Mouse (Mus musculus): Measurements from ENCODE around the gene Scyl3. TPM values are rescaled to one million over a fixed set of nuclear protein-coding genes. Genes with fewer than 3 reads are reported as not detected.

Scyl3 gene
- total RNA-seq, 1 experiment: 13.0 TPM

DNA sequence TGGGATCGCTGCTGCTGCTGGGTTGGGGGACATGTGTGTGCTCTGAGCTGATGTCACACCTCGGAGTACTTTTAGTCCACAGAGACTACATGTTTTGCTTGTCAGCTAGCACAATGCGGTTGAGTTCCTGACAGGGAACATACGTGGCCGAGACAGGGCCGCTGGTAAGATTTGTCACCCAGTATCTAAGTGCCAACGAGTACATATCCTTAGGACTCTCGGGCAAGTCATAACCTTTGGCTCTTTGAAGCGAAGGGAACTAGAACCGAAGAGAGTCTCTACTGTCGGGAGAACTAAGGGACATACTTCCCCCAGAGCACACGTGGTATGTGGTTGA, 1.5 kb downstream of the Scyl3 start:
- peaks cover 0 to 12% of the 10 kb centered on the region in 2 experiments; a peak in 3 of 4 replicates for H3K4me1 ChIP-seq (ENCODE audit: control insufficient read depth in 2 of 2, insufficient read depth in 2 of 2, low read length in 2 of 2, poor library complexity in 1 of 2)
- peaks cover 3% of the 10 kb centered on the region for H3K36me3 ChIP-seq (ENCODE audit: control insufficient read depth, insufficient read depth, low read length, poor library complexity, severe bottlenecking)
- H3K4me3 ChIP-seq (ENCODE audit: insufficient read depth in 1 of 2, low read depth in 1 of 2, low read length in 2 of 2, poor library complexity in 1 of 2, severe bottlenecking in 1 of 2): peak overlapping the region; percentile 90 to 97
- H3K9ac ChIP-seq (ENCODE audit: insufficient read depth, low read depth, low read length, poor library complexity, severe bottlenecking): peak overlapping the region; percentile 98
- TF ChIP-seq HCFC1 (IDR thresholded peaks at IDR 0.05; ENCODE audit: borderline replicate concordance, insufficient read depth, low read length) (no peak), CHD2 (IDR thresholded peaks at IDR 0.05; ENCODE audit: low read depth, low read length) (no peak), MAFK (IDR thresholded peaks at IDR 0.05; ENCODE audit: insufficient read depth, low read depth, low read length) (no peak), ZNF384 (IDR thresholded peaks at IDR 0.05; ENCODE audit: low read depth, low read length) (no peak), ZC3H11A (IDR thresholded peaks at IDR 0.05; ENCODE audit: borderline replicate concordance, low read depth, low read length) (no peak)
- peak overlapping the region; percentile 3; the same call in 1 of the 2 replicates for H3K27ac ChIP-seq (ENCODE audit: insufficient read depth, low read depth, low read length, poor library complexity, severe bottlenecking)
- in situ Hi-C loops (cut with MboI; ENCODE audit: low sequenced_read_pairs in 2 of 2, unreplicated experiment in 2 of 2): no loop called here
- no peaks in the 10 kb centered on the region for H3K9me3 ChIP-seq (ENCODE audit: control insufficient read depth, insufficient read depth, low read depth, low read length)
- peak; percentile 16 for DNase-seq (ENCODE audit: low read depth, low spot score)

- Histone ChIP-seq H3K4me3 (ENCODE audit: insufficient read depth in 1 of 2, low read depth in 1 of 2, low read length in 2 of 2, poor library complexity in 1 of 2, severe bottlenecking in 1 of 2) (no peak overlapping the region), H3K36me3 (ENCODE audit: control insufficient read depth, insufficient read depth, low read length, poor library complexity, severe bottlenecking) (peaks cover 9% of the 10 kb centered on the region), H3K4me1 (ENCODE audit: control insufficient read depth in 2 of 2, insufficient read depth in 2 of 2, low read length in 2 of 2, poor library complexity in 1 of 2) (peaks cover 0 to 12% of the 10 kb centered on the region in 2 experiments; a peak in 3 of 4 replicates), H3K9me3 (ENCODE audit: control insufficient read depth, insufficient read depth, low read depth, low read length) (no peaks in the 10 kb centered on the region), H3K9ac (ENCODE audit: insufficient read depth, low read depth, low read length, poor library complexity, severe bottlenecking) (0 out of 2 replicates have a peak overlapping the region, but pooled peaks have one; percentile 10), H3K27ac (ENCODE audit: insufficient read depth, low read depth, low read length, poor library complexity, severe bottlenecking) (no peak overlapping the region)
- no peak for DNase-seq (ENCODE audit: low read depth, low spot score)
- TF ChIP-seq CHD2 (IDR thresholded peaks at IDR 0.05; ENCODE audit: low read depth, low read length) (no peak), HCFC1 (IDR thresholded peaks at IDR 0.05; ENCODE audit: borderline replicate concordance, insufficient read depth, low read length) (no peak), ZNF384 (IDR thresholded peaks at IDR 0.05; ENCODE audit: low read depth, low read length) (no peak), ZC3H11A (IDR thresholded peaks at IDR 0.05; ENCODE audit: borderline replicate concordance, low read depth, low read length) (no peak), MAFK (IDR thresholded peaks at IDR 0.05; ENCODE audit: insufficient read depth, low read depth, low read length) (no peak)
- in situ Hi-C loops (cut with MboI; ENCODE audit: low sequenced_read_pairs in 2 of 2, unreplicated experiment in 2 of 2): no loop called here
Measured at GRCm38 (mm10) chr1:163931801-163932200, 2.9 kb downstream of the Scyl3 start.

DNA sequence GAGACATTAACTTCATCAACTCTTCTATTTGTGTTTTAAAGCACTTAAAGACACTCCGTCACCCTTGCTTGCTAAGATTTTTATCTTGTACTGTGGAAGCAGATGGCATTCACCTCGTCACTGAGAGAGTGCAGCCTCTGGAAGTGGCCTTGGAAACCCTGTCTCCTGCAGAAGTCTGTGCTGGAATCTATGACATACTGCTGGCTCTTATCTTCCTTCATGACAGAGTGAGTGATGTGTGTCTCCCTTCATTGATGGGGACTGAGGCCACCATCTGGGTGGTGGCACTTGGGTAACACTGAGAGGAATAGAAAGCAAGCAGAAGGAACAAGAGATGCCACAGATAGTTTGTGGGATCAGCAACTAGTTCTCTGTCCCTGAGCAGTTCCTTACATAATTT, 5.7 kb downstream of the Scyl3 start:
- Histone ChIP-seq H3K4me3 (ENCODE audit: insufficient read depth in 1 of 2, low read depth in 1 of 2, low read length in 2 of 2, poor library complexity in 1 of 2, severe bottlenecking in 1 of 2) (no peak overlapping the region), H3K9ac (ENCODE audit: insufficient read depth, low read depth, low read length, poor library complexity, severe bottlenecking) (no peak overlapping the region), H3K9me3 (ENCODE audit: control insufficient read depth, insufficient read depth, low read depth, low read length) (no peaks in the 10 kb centered on the region), H3K36me3 (ENCODE audit: control insufficient read depth, insufficient read depth, low read length, poor library complexity, severe bottlenecking) (peaks cover 17% of the 10 kb centered on the region), H3K27ac (ENCODE audit: insufficient read depth, low read depth, low read length, poor library complexity, severe bottlenecking) (no peak overlapping the region), H3K4me1 (ENCODE audit: control insufficient read depth in 2 of 2, insufficient read depth in 2 of 2, low read length in 2 of 2, poor library complexity in 1 of 2) (peaks cover 0 to 9% of the 10 kb centered on the region in 2 experiments; a peak in 2 of 4 replicates)
- DNase-seq (ENCODE audit: low read depth, low spot score): no peak
- no peak for TF ChIP-seq CHD2 (IDR thresholded peaks at IDR 0.05; ENCODE audit: low read depth, low read length)
- no peak for TF ChIP-seq ZNF384 (IDR thresholded peaks at IDR 0.05; ENCODE audit: low read depth, low read length)
- TF ChIP-seq ZC3H11A (IDR thresholded peaks at IDR 0.05; ENCODE audit: borderline replicate concordance, low read depth, low read length): no peak
- no peak for TF ChIP-seq MAFK (IDR thresholded peaks at IDR 0.05; ENCODE audit: insufficient read depth, low read depth, low read length)
- no peak for TF ChIP-seq HCFC1 (IDR thresholded peaks at IDR 0.05; ENCODE audit: borderline replicate concordance, insufficient read depth, low read length)
- in situ Hi-C loops (cut with MboI; ENCODE audit: low sequenced_read_pairs in 2 of 2, unreplicated experiment in 2 of 2): no loop called here

GRCm38 (mm10) chr1:163942056-163942455, 13.2 kb downstream of the Scyl3 start:
- no peaks in the 10 kb centered on the region for H3K9me3 ChIP-seq (ENCODE audit: control insufficient read depth, insufficient read depth, low read depth, low read length)

More at GRCm38 (mm10) chr1:163942056-163942455, 13.2 kb downstream of the Scyl3 start:
- Histone ChIP-seq H3K4me3 (ENCODE audit: insufficient read depth in 1 of 2, low read depth in 1 of 2, low read length in 2 of 2, poor library complexity in 1 of 2, severe bottlenecking in 1 of 2) (no peak overlapping the region), H3K27ac (ENCODE audit: insufficient read depth, low read depth, low read length, poor library complexity, severe bottlenecking) (no peak overlapping the region), H3K9ac (ENCODE audit: insufficient read depth, low read depth, low read length, poor library complexity, severe bottlenecking) (no peak overlapping the region), H3K4me1 (ENCODE audit: control insufficient read depth in 2 of 2, insufficient read depth in 2 of 2, low read length in 2 of 2, poor library complexity in 1 of 2) (peaks cover 0 to 2% of the 10 kb centered on the region in 2 experiments; a peak in 1 of 4 replicates), H3K36me3 (ENCODE audit: control insufficient read depth, insufficient read depth, low read length, poor library complexity, severe bottlenecking) (peaks cover 39% of the 10 kb centered on the region)
- no peak for DNase-seq (ENCODE audit: low read depth, low spot score)
- TF ChIP-seq ZNF384 (IDR thresholded peaks at IDR 0.05; ENCODE audit: low read depth, low read length) (no peak), MAFK (IDR thresholded peaks at IDR 0.05; ENCODE audit: insufficient read depth, low read depth, low read length) (no peak), CHD2 (IDR thresholded peaks at IDR 0.05; ENCODE audit: low read depth, low read length) (no peak), HCFC1 (IDR thresholded peaks at IDR 0.05; ENCODE audit: borderline replicate concordance, insufficient read depth, low read length) (no peak), ZC3H11A (IDR thresholded peaks at IDR 0.05; ENCODE audit: borderline replicate concordance, low read depth, low read length) (no peak)
- in situ Hi-C loops (cut with MboI; ENCODE audit: low sequenced_read_pairs in 2 of 2, unreplicated experiment in 2 of 2): no loop called here
